Mouse (Mus musculus) heart, adult 2 months (tissue): ENCODE results near the gene Nrd1.

ENCODE experiments used
- CTCF ChIP-seq: fragments of 200-600 bp; IDR thresholded peaks from 2 replicates; pipeline ENCODE4 v1.8.1; 2022; ENCODE audit warnings: antibody characterized with exemption, mild to moderate bottlenecking, moderate library complexity
- POLR2A ChIP-seq: fragments of 200-500 bp; IDR thresholded peaks from 2 replicates; pipeline ENCODE4 v1.6.1; 2011; ENCODE audit warnings: mild to moderate bottlenecking, low read depth, low read length, control low read depth; ENCODE audit not compliant: insufficient read depth

DNA sequence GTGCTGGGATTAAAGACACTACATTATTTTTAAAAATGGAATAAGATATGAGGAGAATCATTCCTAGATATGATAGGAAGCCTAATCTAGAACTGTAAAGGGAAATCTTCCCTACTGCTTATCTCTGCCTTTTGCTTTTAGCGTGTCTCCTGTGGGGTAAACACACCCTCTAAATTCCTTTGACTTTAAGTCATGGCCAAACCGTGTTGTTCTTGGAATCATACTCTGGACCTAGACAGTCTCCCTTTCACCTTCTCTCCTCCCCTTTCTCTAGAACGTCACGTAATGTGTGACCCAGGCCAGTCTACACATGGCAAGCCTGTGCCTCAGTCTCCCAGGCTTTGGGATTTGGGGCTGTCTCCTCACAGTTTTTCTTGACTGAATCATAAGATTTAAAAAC, 47.8 kb downstream of the Nrd1 start:
- TF ChIP-seq CTCF (no peak), POLR2A (no peak)
